Mouse (Mus musculus) brain, embryonic 14.5 days (tissue): ENCODE measurements around the gene 4930469K13Rik.

Source experiments
- CTCF ChIP-seq: fragments of 200-500 bp; IDR thresholded peaks from 2 replicates; pipeline ENCODE4 v1.5.1; 2012; ENCODE audit warnings: inconsistent platforms, mild to moderate bottlenecking, moderate library complexity, borderline replicate concordance; ENCODE audit not compliant: insufficient read depth, insufficient read length; ENCODE audit errors: extremely low read depth
- POLR2A ChIP-seq: fragments of 200-500 bp; IDR thresholded peaks from 2 replicates; pipeline ENCODE4 v1.6.1; 2012; ENCODE audit warnings: mild to moderate bottlenecking, inconsistent platforms, borderline replicate concordance; ENCODE audit not compliant: poor library complexity, insufficient read depth, insufficient read length, severe bottlenecking; ENCODE audit errors: extremely low read depth

- TF ChIP-seq CTCF = no peak
- no peak for TF ChIP-seq POLR2A
Observed at GRCm38 (mm10) chr11:33929412-33929811, 168.9 kb downstream of the 4930469K13Rik start.
